In genomic region chr9:15653036-15653435, GRCm38 (mm10) we compare ENCODE assay signal across 14 mouse cellular contexts. TPM values are rescaled to one million over a fixed set of nuclear protein-coding genes. Genes with fewer than 3 reads are reported as not detected.
DNase-seq lines count a peak whose midpoint lies in the region; ATAC-seq and TF ChIP-seq lines count a peak whose summit lies in the region.
"Had no signal": no experiment of that assay in that cellular context is flagged by ENCODE, and none has a peak within 500 bp of the region (broad histone marks: within the 10 kb centered on the region; RNA-seq: fewer than 3 reads in every experiment).

No protein-coding gene starts in this region.

- peaks cover 4% of the 10 kb centered on the region; the same call in 1 of the 2 replicates for H3K9me3 ChIP-seq in forebrain, embryonic 13.5 days (replicated peaks)
- H3K9me3 ChIP-seq in forebrain, embryonic 10.5 days, result peaks cover 9% of the 10 kb centered on the region; the same call in 1 of the 2 replicates
- no peaks in the 10 kb centered on the region for H3K9me3 ChIP-seq in midbrain, embryonic 13.5 days
- H3K9me3 ChIP-seq in midbrain, embryonic 11.5 days (ENCODE audit: control insufficient read depth, low read length), result no peaks in the 10 kb centered on the region
- no peaks in the 10 kb centered on the region for H3K9me3 ChIP-seq in midbrain, postnatal 0 days (ENCODE audit: low read length)

- H3K27me3 ChIP-seq in forebrain, embryonic 13.5 days, result no peaks in the 10 kb centered on the region
- H3K27me3 ChIP-seq in forebrain, embryonic 10.5 days (ENCODE audit: poor library complexity, severe bottlenecking), result no peaks in the 10 kb centered on the region
- no peaks in the 10 kb centered on the region for H3K27me3 ChIP-seq in midbrain, embryonic 13.5 days
- H3K27me3 ChIP-seq in midbrain, embryonic 11.5 days (ENCODE audit: control insufficient read depth, insufficient read depth, low read length), result no peaks in the 10 kb centered on the region
- no peaks in the 10 kb centered on the region for H3K27me3 ChIP-seq in midbrain, postnatal 0 days (ENCODE audit: insufficient read depth, low read length)
- H3K27me3 ChIP-seq: embryonic facial prominence, embryonic 13.5 days had no signal

- H3K27ac ChIP-seq in forebrain, embryonic 13.5 days, result no peak overlapping the region
- H3K27ac ChIP-seq in forebrain, embryonic 10.5 days, result no peak overlapping the region
- no peak overlapping the region for H3K27ac ChIP-seq in midbrain, embryonic 13.5 days
- H3K27ac ChIP-seq in midbrain, embryonic 11.5 days (ENCODE audit: low read depth, low read length), result no peak overlapping the region
- no peak overlapping the region for H3K27ac ChIP-seq in midbrain, postnatal 0 days (ENCODE audit: low read depth, low read length)
- H3K27ac ChIP-seq: embryonic facial prominence, embryonic 13.5 days; left cerebral cortex, adult 2 months had no signal

- H3K36me3 ChIP-seq in forebrain, embryonic 13.5 days (ENCODE audit: poor library complexity, severe bottlenecking), result no peaks in the 10 kb centered on the region
- H3K36me3 ChIP-seq in forebrain, embryonic 10.5 days (replicated peaks), result no peaks in the 10 kb centered on the region
- H3K36me3 ChIP-seq in midbrain, embryonic 13.5 days, result no peaks in the 10 kb centered on the region
- H3K36me3 ChIP-seq in midbrain, embryonic 11.5 days (ENCODE audit: control insufficient read depth, insufficient read depth, low read length), result no peaks in the 10 kb centered on the region
- no peaks in the 10 kb centered on the region for H3K36me3 ChIP-seq in midbrain, postnatal 0 days (ENCODE audit: insufficient read depth, low read length)
- H3K36me3 ChIP-seq: embryonic facial prominence, embryonic 13.5 days had no signal

- no peak overlapping the region for H3K4me2 ChIP-seq in forebrain, embryonic 13.5 days
- H3K4me2 ChIP-seq in midbrain, embryonic 13.5 days (replicated peaks), result no peak overlapping the region
- H3K4me2 ChIP-seq in midbrain, embryonic 11.5 days, result no peak overlapping the region
- no peak overlapping the region for H3K4me2 ChIP-seq in midbrain, postnatal 0 days (ENCODE audit: low read depth, low read length, poor library complexity, severe bottlenecking)
- H3K4me2 ChIP-seq: embryonic facial prominence, embryonic 13.5 days had no signal

- H3K9ac ChIP-seq in forebrain, embryonic 13.5 days, result no peak overlapping the region
- no peak overlapping the region for H3K9ac ChIP-seq in midbrain, embryonic 13.5 days (replicated peaks)
- no peak overlapping the region for H3K9ac ChIP-seq in midbrain, embryonic 11.5 days (ENCODE audit: low read length)
- H3K9ac ChIP-seq in midbrain, postnatal 0 days (replicated peaks; ENCODE audit: low read length, poor library complexity, severe bottlenecking), result no peak overlapping the region
- H3K9ac ChIP-seq: embryonic facial prominence, embryonic 13.5 days had no signal

- TF ChIP-seq CTCF in midbrain, postnatal 0 days (IDR thresholded peaks at IDR 0.05), result no peak

- ATAC-seq in forebrain, embryonic 13.5 days, result peak; percentile 67
- ATAC-seq in midbrain, embryonic 13.5 days, result 0 out of 2 replicates have a peak, but pooled peaks have one; percentile 50
- no peak for ATAC-seq in midbrain, embryonic 11.5 days (ENCODE audit: low FRiP score)
- ATAC-seq in midbrain, postnatal 0 days (ENCODE audit: low FRiP score), result no peak

- no peaks in the 10 kb centered on the region for H3K4me1 ChIP-seq in forebrain, embryonic 13.5 days
- peaks cover 6% of the 10 kb centered on the region; the same call in 1 of the 2 replicates for H3K4me1 ChIP-seq in forebrain, embryonic 10.5 days
- H3K4me1 ChIP-seq in midbrain, embryonic 13.5 days (replicated peaks), result no peaks in the 10 kb centered on the region
- no peaks in the 10 kb centered on the region for H3K4me1 ChIP-seq in midbrain, embryonic 11.5 days (ENCODE audit: control insufficient read depth, insufficient read depth, low read length)
- H3K4me1 ChIP-seq in midbrain, postnatal 0 days (ENCODE audit: insufficient read depth, low read length), result no peaks in the 10 kb centered on the region
- H3K4me1 ChIP-seq: embryonic facial prominence, embryonic 13.5 days had no signal

- no peak for DNase-seq in forebrain, embryonic 10.5 days (ENCODE audit: extremely low spot score, low spot score)
- no peak for DNase-seq in midbrain, embryonic 11.5 days (ENCODE audit: low spot score, missing footprints)
- peak; percentile 36 to 78 for DNase-seq in layer of hippocampus, adult 18-20 months (ENCODE audit: low spot score in 2 of 2)
- DNase-seq in midbrain, postnatal 0 days (ENCODE audit: low spot score), result peak; percentile 69
- no peak for DNase-seq in lung, adult 18-20 months
- DNase-seq in T-cell, adult 2 months (ENCODE audit: low spot score), result no peak
- DNase-seq: adrenal gland, adult 8-10 months; cerebellum, postnatal 25 days; thymus, postnatal 36 days had no signal

- no peak overlapping the region for H3K4me3 ChIP-seq in forebrain, embryonic 13.5 days
- no peak overlapping the region for H3K4me3 ChIP-seq in forebrain, embryonic 10.5 days
- no peak overlapping the region for H3K4me3 ChIP-seq in midbrain, embryonic 13.5 days (replicated peaks)
- H3K4me3 ChIP-seq in midbrain, embryonic 11.5 days (ENCODE audit: low read depth, low read length), result no peak overlapping the region
- H3K4me3 ChIP-seq in midbrain, postnatal 0 days (ENCODE audit: low read depth, low read length), result no peak overlapping the region
- H3K4me3 ChIP-seq: embryonic facial prominence, embryonic 13.5 days; left cerebral cortex, adult 2 months had no signal

RNA-seq across cellular contexts. Expression of gene Deup1, which starts 25.3 kb away (rescaled TPM):
- 1.5 and 3.5 TPM in 2 replicates for polyA plus RNA-seq in forebrain, embryonic 13.5 days (2015; fragmentation: Nextera tagmentation; extraction: Ambion mirVana)
- 1.0 and 1.3 TPM in 2 replicates for polyA plus RNA-seq in forebrain, embryonic 10.5 days (2016; fragmentation: Nextera tagmentation; extraction: Ambion mirVana)
- 0.96 and 1.0 TPM in 2 replicates for polyA plus RNA-seq in midbrain, embryonic 13.5 days (2015; fragmentation: Nextera tagmentation; extraction: Ambion mirVana)
- 0.32 and 0.52 TPM in 2 replicates for polyA plus RNA-seq in midbrain, embryonic 11.5 days (2014; fragmentation: Nextera tagmentation; extraction: Ambion mirVana)
- 1 to 10 TPM in 1 of 2 experiments, under 1 TPM in 1; 0.89 to 1.3 TPM for total RNA-seq in layer of hippocampus, adult 18-20 months (2021)
- total RNA-seq in midbrain, postnatal 0 days (2014; rRNA removed), result 1.3 and 2.4 TPM in 2 replicates
- 2.5 and 2.7 TPM in 2 replicates for polyA plus RNA-seq in midbrain, postnatal 0 days (2015; fragmentation: Nextera tagmentation; extraction: Ambion mirVana)
- total RNA-seq: megakaryocyte, adult 5-6 weeks had no signal

RNA-seq across cellular contexts. Expression of gene Slc36a4, which starts 56.5 kb away (rescaled TPM):
- polyA plus RNA-seq in forebrain, embryonic 13.5 days (2015; fragmentation: Nextera tagmentation; extraction: Ambion mirVana), result 21.5 and 23.5 TPM in 2 replicates
- polyA plus RNA-seq in forebrain, embryonic 10.5 days (2016; fragmentation: Nextera tagmentation; extraction: Ambion mirVana), result 9.9 and 10.9 TPM in 2 replicates
- polyA plus RNA-seq in midbrain, embryonic 13.5 days (2015; fragmentation: Nextera tagmentation; extraction: Ambion mirVana), result 21.1 and 23.2 TPM in 2 replicates
- 14.7 and 16.1 TPM in 2 replicates for polyA plus RNA-seq in midbrain, embryonic 11.5 days (2014; fragmentation: Nextera tagmentation; extraction: Ambion mirVana)
- total RNA-seq in layer of hippocampus, adult 18-20 months (2021), result 10 to 100 TPM; 42.4 to 47.4 TPM
- total RNA-seq in midbrain, postnatal 0 days (2014; rRNA removed), result 60.1 and 74.4 TPM in 2 replicates
- 34.4 and 36.9 TPM in 2 replicates for polyA plus RNA-seq in midbrain, postnatal 0 days (2015; fragmentation: Nextera tagmentation; extraction: Ambion mirVana)

Comparison
In these comparisons a context has a peak if more than half of its experiments do, and no peak if none do; other contexts are left out.
1. ATAC-seq: peak in forebrain, embryonic 13.5 days (single experiment) and midbrain, embryonic 13.5 days (single experiment); none in midbrain, embryonic 11.5 days (single experiment) and midbrain, postnatal 0 days (single experiment).
2. DNase-seq: peak in layer of hippocampus, adult 18-20 months (2 of 2) and midbrain, postnatal 0 days (single experiment); none in forebrain, embryonic 10.5 days (single experiment), midbrain, embryonic 11.5 days (single experiment), lung, adult 18-20 months (0 of 2) and T-cell, adult 2 months (single experiment).